Mouse (Mus musculus) lung, adult 2 months (tissue): ENCODE data around the gene Ppfia1.
A peak's percentile ranks its signal among the peaks of the same experiment; 100 is the strongest.

Source experiments
- CTCF ChIP-seq: fragments of 200-500 bp; IDR thresholded peaks from 2 replicates; pipeline ENCODE4 v1.5.1; 2011; ENCODE audit warnings: mild to moderate bottlenecking, low read length, control low read depth; ENCODE audit not compliant: insufficient read depth
- POLR2A ChIP-seq: fragments of 200-500 bp; IDR thresholded peaks from 2 replicates; pipeline ENCODE4 v1.6.1; 2011; ENCODE audit warnings: low read depth, mild to moderate bottlenecking, control low read depth, low read length, borderline replicate concordance; ENCODE audit errors: extremely low read depth

DNA sequence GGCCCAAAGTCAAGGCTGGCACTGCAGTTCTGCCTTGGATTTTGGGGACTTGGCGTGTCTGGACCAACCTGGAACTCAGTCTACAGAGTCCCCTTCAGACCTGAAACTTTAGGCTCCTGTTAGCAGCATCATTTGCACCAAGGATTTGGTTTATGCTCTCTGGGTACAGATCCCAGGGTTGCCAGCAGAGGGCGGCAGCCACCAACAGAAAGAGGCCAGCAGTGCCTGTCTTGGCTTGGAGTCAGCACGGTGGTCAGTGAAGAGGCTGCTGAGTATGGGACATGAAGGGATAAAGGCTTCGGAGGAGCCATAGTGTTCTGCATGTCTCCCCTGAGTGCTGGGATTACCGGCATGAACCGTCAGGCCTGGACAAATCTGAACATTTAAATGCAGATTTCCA lies 32.1 kb upstream of the Ppfia1 start:
- TF ChIP-seq POLR2A (no peak), CTCF (peak; percentile 94)
